Mouse (Mus musculus) megakaryocyte, embryonic 14.5 days (primary cell): ENCODE data around the gene Slc22a18.

Experiments used
- FLI1 ChIP-seq: IDR thresholded peaks from 2 replicates; pipeline ENCODE4 v1.6.1; 2012; ENCODE audit warnings: low read length, inconsistent platforms, mixed read lengths
- GATA1 ChIP-seq: IDR thresholded peaks from 3 replicates; pipeline ENCODE4 v1.6.1; 2012; ENCODE audit warnings: mixed read lengths, low read length, inconsistent platforms, borderline replicate concordance

GRCm38 (mm10) chr7:143477800-143478199, 4.3 kb downstream of the Slc22a18 start:
- no peak for TF ChIP-seq GATA1
- no peak for TF ChIP-seq FLI1
